Mouse (Mus musculus): ENCODE data around the gene Prr23a1. TPM values are rescaled to one million over a fixed set of nuclear protein-coding genes. Genes with fewer than 3 reads are reported as not detected.

The Prr23a1 gene
- total RNA-seq (2021), result not detected
- long read RNA-seq, experiment 1, result 0 reads
- long read RNA-seq, experiment 2, result 0 reads

- no peak for DNase-seq
These were observed at the start of gene Prr23a1 for GRCm38 (mm10) chr9:98842117-98842516. TSS of gene Prr23a1 (plus strand) at chr9:98842503.

GRCm38 (mm10) chr9:98799021-98799420 is 43.3 kb upstream of the Prr23a1 start:
- no peak for DNase-seq

GRCm38 (mm10) chr9:98803971-98804370 is 38.3 kb upstream of the Prr23a1 start:
- DNase-seq, result no peak

GRCm38 (mm10) chr9:98805511-98805910 is 36.8 kb upstream of the Prr23a1 start:
- no peak for DNase-seq

- DNase-seq, result no peak
These were observed 36.4 kb upstream of the Prr23a1 start for GRCm38 (mm10) chr9:98805934-98806333.

DNA sequence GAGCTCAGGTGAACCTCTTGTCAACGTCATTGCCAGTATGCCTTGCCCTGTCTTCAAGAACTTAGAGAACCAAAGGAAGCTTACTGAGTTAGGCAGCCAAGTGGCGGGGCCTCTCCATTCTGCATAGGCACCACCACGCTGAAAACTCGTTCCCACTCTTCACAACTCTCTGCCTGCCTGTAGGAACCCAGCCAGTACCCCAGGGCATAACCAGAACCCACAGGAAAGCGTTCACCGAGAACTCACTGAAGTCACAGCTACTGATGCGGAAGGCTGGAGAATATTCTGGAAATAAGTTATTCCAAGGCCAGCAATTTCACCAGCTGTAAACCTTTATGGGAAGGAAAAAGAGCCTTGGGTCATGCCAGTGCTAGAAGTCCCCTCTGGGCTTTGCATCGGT is 34.7 kb upstream of the Prr23a1 start:
- no peak for DNase-seq

DNA sequence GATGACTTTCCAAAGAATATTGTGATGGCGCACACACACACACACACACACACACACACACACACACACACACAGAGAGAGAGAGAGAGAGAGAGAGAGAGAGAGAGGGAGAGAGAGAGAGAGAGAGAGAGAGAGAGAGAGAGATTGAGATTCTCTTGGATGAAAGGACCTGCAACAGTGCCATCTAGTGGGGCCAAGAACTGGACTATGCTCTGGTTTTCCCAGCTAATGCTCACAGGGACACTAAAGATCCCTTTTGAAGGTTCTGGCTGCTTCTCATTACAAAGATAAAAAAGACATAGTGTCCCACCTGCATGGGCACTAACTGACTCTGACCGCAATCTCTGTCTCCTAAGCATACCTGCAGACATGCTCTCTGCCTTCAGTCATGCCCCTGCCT is 32.8 kb upstream of the Prr23a1 start:
- peak; percentile 68 for DNase-seq

DNA sequence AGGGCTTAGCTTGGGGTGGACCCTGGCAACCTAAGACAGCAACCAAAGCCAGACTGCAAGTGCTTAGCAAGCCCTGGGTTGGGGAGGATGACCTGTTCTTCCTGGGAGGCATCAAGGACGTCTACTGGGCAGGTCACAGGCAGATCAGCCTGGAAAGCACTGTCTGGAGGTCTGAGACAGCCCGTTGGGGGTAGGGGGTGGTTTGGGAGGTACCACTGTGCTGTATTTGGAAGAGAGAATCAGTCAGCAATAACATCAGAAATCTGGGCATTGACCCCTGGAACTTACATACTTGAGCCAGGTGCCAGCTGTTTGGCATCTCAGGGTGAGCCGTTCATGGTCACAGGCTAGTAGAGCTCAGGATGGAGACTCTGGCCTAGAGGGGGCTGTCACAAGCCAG is 26.2 kb upstream of the Prr23a1 start:
- no peak for DNase-seq

DNA sequence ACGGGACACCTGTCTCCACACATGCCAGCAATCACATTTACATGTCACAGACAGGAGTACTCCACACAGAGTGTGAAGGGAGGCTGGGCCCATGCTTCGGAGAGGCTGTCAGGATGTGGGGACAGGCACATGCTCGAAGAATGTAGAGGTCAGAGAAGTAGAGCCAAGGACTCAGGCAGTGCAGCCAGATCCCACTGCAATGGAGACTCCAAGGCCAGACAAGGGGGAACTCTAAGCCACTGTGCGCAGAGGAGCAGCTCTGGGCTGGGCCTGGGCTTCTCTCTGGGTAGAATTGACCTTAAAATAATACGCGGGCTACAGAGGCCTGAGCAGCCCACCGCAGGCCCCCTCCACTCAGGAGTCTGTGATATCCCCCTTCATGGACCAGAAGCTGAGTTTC is 24.7 kb upstream of the Prr23a1 start:
- no peak for DNase-seq

- DNase-seq, result no peak
These were observed 23.3 kb upstream of the Prr23a1 start for GRCm38 (mm10) chr9:98818971-98819370.

DNA sequence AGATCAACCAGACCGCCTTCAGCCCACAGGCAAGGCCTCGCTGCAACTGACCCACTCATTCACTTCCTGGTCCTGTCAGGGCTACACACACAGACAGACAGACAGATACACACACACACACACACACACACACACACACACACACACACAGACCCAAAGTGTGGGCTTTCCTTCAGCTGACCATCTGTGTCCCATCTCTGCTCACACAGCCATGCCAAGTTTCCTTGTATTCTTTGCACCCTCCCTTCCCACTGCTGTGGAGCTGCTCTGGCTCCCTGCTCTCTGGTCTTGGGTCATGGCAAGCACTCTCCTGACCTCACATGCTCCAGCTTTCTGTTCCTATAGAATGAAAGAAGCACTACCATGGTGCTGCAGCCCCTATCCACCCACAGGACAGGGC is 22.8 kb upstream of the Prr23a1 start:
- no peak for DNase-seq

DNA sequence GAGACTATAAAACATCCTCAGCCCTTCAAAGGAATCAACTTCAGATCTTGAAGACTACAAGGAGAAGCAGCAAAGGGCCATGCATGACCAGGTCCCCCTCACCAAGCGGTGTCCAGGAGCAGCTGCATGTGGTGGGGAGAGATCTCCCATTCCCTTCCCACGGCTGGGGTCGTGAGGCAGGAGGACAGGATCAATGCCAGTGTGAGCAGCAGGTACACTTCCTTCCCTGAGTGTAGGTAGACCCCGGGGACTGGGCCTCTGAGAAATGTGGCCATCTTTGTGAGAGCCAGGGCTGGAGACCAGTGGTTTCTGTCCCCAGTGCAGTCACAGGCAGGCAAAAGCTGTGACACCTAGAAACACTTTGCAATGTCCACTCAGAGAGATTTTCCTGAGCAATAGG is 21.8 kb upstream of the Prr23a1 start:
- no peak for DNase-seq

DNA sequence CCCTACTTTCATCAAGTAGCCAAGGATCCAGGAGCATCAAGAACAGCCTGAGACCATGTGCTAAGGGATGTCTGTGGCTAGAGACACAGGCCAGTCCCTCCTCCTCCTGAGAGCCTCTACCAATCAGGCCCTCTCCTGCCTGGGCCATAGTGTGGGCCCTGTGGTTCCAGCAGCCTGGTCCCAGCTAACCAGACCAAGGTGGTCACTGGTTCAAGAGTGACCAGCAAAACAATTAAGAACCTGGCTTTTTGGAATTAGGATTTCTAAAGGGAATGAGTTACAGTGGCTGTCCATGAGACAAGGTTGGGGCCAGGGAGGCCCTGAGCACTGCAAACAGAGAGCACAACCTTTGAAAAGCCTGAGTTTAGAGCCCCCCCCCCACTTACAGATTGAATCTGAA is 21.2 kb upstream of the Prr23a1 start:
- no peak for DNase-seq

DNA sequence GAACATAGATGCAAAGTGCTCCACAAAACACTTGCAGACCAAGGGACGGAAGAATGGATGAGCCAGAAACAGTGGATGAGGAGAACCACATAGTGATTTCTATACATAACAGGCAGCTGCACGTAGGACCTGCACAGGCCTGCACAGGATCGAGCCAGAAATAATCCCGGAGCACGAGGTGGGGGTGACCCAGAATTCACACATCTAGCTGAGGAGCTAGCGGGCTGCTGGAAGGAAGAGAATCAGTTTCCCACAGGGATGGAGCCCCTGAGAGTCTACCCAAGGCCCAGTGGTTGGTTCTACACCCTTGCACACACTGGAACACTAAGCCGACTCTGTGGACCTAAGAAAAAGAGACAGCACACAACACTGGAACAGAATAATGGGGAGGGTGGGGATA is 18.5 kb upstream of the Prr23a1 start:
- no peak for DNase-seq

- no peak for DNase-seq
These were observed 12.8 kb upstream of the Prr23a1 start for GRCm38 (mm10) chr9:98829508-98829907.

DNA sequence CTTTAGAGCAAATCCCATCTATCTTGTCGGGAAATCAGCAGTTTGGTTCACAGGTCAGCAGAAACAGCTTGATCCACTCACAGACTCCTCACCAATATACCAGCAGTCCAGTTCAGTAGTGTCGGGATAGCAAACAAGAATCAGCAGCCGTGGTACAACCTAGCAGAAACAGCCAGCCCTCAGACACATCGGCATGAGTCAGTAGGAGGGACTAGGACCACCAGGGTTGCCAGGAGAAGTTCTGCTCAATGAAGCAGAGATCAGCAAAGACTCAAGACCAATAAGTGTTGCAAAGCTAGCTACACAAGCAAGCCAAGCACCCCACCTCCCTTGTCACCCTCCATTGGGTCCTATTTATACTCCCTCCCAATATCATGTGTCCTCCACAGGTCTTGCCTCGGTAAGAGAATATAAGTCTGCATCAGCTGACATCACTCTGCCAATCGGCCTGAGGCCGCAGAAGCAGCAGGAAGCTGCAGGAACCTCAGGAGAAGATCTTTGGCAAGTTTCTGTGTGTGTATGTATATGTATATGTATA is 4.7 kb upstream of the Prr23a1 start:
- DNase-seq, result no peak

DNA sequence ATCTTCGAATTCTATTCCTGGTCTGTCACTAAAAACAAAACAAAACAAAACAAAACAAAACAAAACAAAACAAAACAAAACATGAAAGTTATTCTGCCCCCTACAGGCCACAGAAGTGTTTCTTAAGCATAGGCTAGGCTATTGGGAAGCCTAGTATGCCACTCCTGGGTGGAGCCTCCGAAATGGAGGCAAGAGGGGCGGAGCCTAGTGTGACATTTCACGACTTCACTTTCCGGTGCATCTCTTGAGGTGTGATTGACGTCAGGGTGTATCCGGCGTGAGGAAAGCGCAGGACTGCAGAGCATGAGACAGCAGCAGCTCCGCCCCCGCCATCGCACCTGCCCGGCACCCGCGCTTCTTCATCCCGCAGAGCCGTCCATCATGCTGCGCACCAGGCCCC is 13.9 kb downstream of the Prr23a1 start, which contains the start of gene Prr23a2:
TSS of gene Prr23a2 (plus strand) at position 285 of the 400 bp plus-strand sequence.
- no peak for DNase-seq

DNA sequence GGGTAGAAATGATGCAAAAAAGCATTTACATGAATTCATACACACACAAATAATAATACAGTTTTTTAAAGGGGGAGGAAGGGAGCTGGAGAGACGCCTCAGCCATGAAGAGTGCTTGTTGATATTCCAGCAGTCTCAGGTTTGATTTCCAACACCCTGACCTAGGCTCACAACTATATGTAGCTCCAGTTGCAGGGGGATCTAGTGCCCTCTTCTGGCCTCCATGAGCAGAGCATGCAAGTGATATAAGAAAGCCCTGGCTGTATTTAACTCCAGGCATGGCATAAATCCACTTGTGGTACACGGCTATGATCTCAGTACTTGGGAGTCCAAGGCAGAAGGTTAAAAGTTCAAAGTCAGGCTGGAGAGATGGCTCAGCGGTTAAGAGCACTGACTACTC is 21.2 kb downstream of the Prr23a1 start:
- DNase-seq, result no peak

- no peak for DNase-seq
These were observed 22.3 kb downstream of the Prr23a1 start, which contains the start of gene Prr23a3 for GRCm38 (mm10) chr9:98864571-98864970. TSS of gene Prr23a3 (plus strand) at chr9:98864767.

Other genes starting within 250 kb of the Prr23a1 start
- gene Mrps22, start 240.8 kb upstream of the Prr23a1 start, total RNA-seq (2021), result 10 to 100 TPM; 55.1 to 59.4 TPM
- gene Prr23a2, start 14.0 kb downstream of the Prr23a1 start, total RNA-seq (2021), result not detected
- gene Prr23a3, start 22.3 kb downstream of the Prr23a1 start, total RNA-seq (2021), result not detected
- not detected for gene 7420426K07Rik, start 60.6 kb downstream of the Prr23a1 start, total RNA-seq (2021)
- gene Foxl2, start 112.8 kb downstream of the Prr23a1 start, total RNA-seq (2021), result not detected
- gene Faim, start 143.9 kb downstream of the Prr23a1 start, total RNA-seq (2021), result 10 to 100 TPM; 19.1 to 22.2 TPM
- gene Gm1123, start 193.2 kb downstream of the Prr23a1 start, total RNA-seq (2021), result not detected

All from adrenal gland, postnatal 10 days (tissue).